Mouse (Mus musculus) stomach, postnatal 0 days (tissue): ENCODE results near the gene Prss53.

ENCODE experiments used
- CTCF ChIP-seq: IDR thresholded peaks from 2 replicates; pipeline ENCODE4 v1.5.1; 2016; ENCODE audit warnings: antibody characterized with exemption, low read depth, mild to moderate bottlenecking, moderate library complexity
- EP300 ChIP-seq: optimal IDR thresholded peaks from 2 replicates; pipeline ENCODE3; 2016; ENCODE audit warnings: antibody characterized with exemption

DNA sequence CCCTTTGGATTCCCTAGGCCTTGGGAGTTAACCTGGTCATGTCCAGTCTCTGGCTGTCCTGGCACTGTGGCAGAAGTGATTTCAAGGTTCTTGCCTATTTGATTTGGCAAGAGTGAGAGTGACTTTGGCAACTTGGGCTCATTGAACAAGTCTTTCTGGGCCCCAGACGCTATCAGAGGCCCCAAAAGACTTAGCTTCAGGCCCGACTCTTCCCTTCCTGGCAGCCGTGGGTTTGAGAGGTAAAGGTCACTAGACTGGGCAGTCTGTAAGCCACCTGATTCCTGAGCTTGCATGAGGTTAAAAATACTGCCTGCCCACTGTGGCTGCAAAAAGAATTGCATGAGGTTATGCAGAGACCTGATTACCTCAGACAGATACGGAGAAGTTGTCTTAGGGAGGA lies 17.9 kb upstream of the Prss53 start:
- TF ChIP-seq CTCF, result no peak
- TF ChIP-seq EP300, result no peak
